Mouse (Mus musculus) midbrain, embryonic 10.5 days (tissue): ENCODE data around the gene Naa38. TPM values are rescaled to one million over a fixed set of nuclear protein-coding genes. Genes with fewer than 3 reads are reported as not detected.

Experiments used
- DNase-seq: peaks from one replicate; pipeline ENCODE4 v3.0.0-alpha.2; 2017; ENCODE audit warnings: low spot score
- H3K27ac ChIP-seq: fragments of 300-500 bp; sonication (generic); replicated peaks from 2 replicates; pipeline ENCODE4 v1.5.1; 2016; ENCODE audit warnings: mild to moderate bottlenecking
- H3K27me3 ChIP-seq: fragments of 300-500 bp; sonication (generic); 2 replicates; pipeline ENCODE4 v1.6.1; 2016; ENCODE audit warnings: low read depth, mild to moderate bottlenecking; ENCODE audit not compliant: poor library complexity, severe bottlenecking
- H3K36me3 ChIP-seq: fragments of 300-500 bp; sonication (generic); 2 replicates; pipeline ENCODE4 v1.6.1; 2016; ENCODE audit warnings: mild to moderate bottlenecking, moderate library complexity
- H3K4me1 ChIP-seq: fragments of 300-500 bp; sonication (generic); 2 replicates; pipeline ENCODE4 v1.6.1; 2016
- H3K4me3 ChIP-seq: fragments of 300-500 bp; sonication (generic); 2 replicates; pipeline ENCODE4 v1.5.1; 2016; ENCODE audit warnings: mild to moderate bottlenecking, moderate library complexity
- H3K9me3 ChIP-seq: fragments of 300-500 bp; sonication (generic); replicated peaks from 2 replicates; pipeline ENCODE4 v1.6.1; 2016; ENCODE audit warnings: mild to moderate bottlenecking
- whole genome bisulfite sequencing: fragments of 180-500 bp; shearing (Covaris S2); methylation state at CpG from one replicate; pipeline ENCODE4 v1.1.7; 2016; 5-methylcytosine and 5-hydroxymethylcytosine counted together
- polyA plus RNA-seq: library from polyadenylated mRNA; unstranded; fragments of >200 nt; fragmentation: Nextera tagmentation; extraction: Ambion mirVana; gene quantifications from 2 replicates; pipeline ENCODE4 v1.2.1, GENCODE M21; 2016

Naa38 gene
- polyA plus RNA-seq, 1 experiment from 2014 or later, result 146 TPM

DNA sequence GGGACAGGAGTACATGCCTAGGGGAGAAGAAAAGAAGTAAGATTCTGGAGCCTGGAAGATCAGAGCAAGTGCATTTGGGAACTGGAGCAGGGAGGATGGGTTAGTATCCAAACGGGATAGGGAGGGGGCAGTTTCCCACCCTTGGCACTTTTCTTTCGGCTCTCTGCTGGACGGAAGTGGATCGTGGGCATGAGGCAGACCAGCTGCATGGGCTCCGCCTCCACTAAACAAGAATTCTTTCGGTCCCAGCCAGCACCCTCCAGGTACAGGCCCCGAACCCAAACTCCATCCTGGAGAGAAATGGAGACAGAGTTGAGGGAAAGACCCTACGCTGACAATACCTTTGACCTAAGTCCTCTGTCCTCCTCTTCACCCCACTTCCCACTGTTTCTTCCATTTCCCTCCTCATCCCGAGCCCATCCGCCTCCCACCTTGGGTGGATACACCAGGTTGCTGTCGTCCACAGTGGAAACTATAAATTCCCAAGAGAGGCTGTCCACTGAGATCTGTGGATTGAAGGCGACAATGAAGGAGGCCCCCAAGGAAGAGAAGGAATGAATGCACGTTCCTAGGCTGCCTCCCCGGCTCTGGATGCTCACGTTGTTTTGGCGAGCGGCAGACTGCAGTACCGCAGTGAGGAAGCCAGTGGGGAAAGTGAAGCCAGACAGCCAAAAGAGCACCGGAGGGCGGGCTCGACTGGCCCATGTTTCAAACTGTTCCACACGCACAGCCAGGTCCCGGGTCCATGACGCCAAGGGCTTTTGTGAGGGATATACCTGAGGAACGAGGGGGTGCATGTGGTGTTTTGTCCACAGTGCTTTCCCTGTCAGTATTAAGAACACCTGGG is 26.1 kb downstream of the Naa38 start:
- Histone ChIP-seq H3K36me3 (no peaks in the 10 kb centered on the region), H3K27ac (peak overlapping the region; percentile 15; the same call in 1 of the 2 replicates), H3K4me1 (peaks cover 56% of the 10 kb centered on the region), H3K9me3 (no peaks in the 10 kb centered on the region), H3K4me3 (peak overlapping the region; percentile 93), H3K27me3 (peaks cover 47% of the 10 kb centered on the region)
- WGBS, result 11% methylated on average over 25 of the region's 25 CpGs
- no peak for DNase-seq

- 89% methylated on average over 10 of the region's 10 CpGs for WGBS
- H3K9me3 ChIP-seq, result no peaks in the 10 kb centered on the region
- H3K36me3 ChIP-seq, result no peaks in the 10 kb centered on the region
- no peak for DNase-seq
- peaks cover 41% of the 10 kb centered on the region for H3K4me1 ChIP-seq
- H3K27me3 ChIP-seq, result peaks cover 47% of the 10 kb centered on the region
- H3K4me3 ChIP-seq, result no peak overlapping the region
- H3K27ac ChIP-seq, result no peak overlapping the region
Observed at GRCm38 (mm10) chr11:69422842-69423241, 27.6 kb downstream of the Naa38 start.

GRCm38 (mm10) chr11:69423885-69424284 is 28.6 kb downstream of the Naa38 start:
- H3K4me3 ChIP-seq, result no peak overlapping the region
- H3K9me3 ChIP-seq, result no peaks in the 10 kb centered on the region
- WGBS, result 79% methylated on average over 6 of the region's 6 CpGs
- H3K36me3 ChIP-seq, result no peaks in the 10 kb centered on the region
- no peak for DNase-seq
- peaks cover 47% of the 10 kb centered on the region for H3K27me3 ChIP-seq
- no peak overlapping the region for H3K27ac ChIP-seq
- H3K4me1 ChIP-seq, result peaks cover 35% of the 10 kb centered on the region

GRCm38 (mm10) chr11:69426246-69426645 is 31.0 kb downstream of the Naa38 start:
- no peak for DNase-seq
- Histone ChIP-seq H3K27me3 (peaks cover 33% of the 10 kb centered on the region), H3K4me3 (no peak overlapping the region), H3K27ac (no peak overlapping the region), H3K36me3 (no peaks in the 10 kb centered on the region), H3K9me3 (no peaks in the 10 kb centered on the region), H3K4me1 (peaks cover 12% of the 10 kb centered on the region)
- WGBS, result 80% methylated on average over 2 of the region's 2 CpGs

GRCm38 (mm10) chr11:69428751-69429150 is 33.5 kb downstream of the Naa38 start:
- Histone ChIP-seq H3K27ac (no peak overlapping the region), H3K4me1 (peaks cover 9% of the 10 kb centered on the region), H3K4me3 (no peak overlapping the region), H3K9me3 (no peaks in the 10 kb centered on the region), H3K36me3 (no peaks in the 10 kb centered on the region), H3K27me3 (peaks cover 9% of the 10 kb centered on the region; the same call in 1 of the 2 replicates)
- 24% methylated on average over 4 of the region's 4 CpGs for WGBS
- no peak for DNase-seq

DNA sequence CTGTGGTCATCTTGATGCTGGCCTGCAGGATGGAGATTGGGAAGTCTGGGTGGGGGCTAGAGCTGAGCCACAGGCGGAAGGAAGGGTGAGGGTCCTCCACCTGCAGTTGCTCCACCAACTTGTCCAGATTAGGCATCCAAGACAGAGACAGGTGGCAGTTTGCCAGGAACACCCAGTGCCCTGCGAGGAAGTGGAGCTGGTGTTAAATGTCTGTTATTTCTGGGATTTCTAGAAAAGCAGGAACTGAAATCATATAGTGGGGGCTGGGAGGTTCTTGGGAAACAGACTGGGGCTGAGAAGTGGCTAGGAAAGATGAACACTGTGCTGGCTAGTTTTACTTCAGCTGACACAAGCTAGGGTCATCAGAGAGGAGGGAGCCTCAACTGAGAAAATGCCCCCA is 34.0 kb downstream of the Naa38 start:
- H3K9me3 ChIP-seq, result no peaks in the 10 kb centered on the region
- no peaks in the 10 kb centered on the region for H3K36me3 ChIP-seq
- H3K27ac ChIP-seq, result no peak overlapping the region
- H3K27me3 ChIP-seq, result peaks cover 3% of the 10 kb centered on the region; the same call in 1 of the 2 replicates
- DNase-seq, result no peak
- H3K4me3 ChIP-seq, result no peak overlapping the region
- whole genome bisulfite sequencing, result 78% methylated on average over 2 of the region's 2 CpGs
- peaks cover 9% of the 10 kb centered on the region for H3K4me1 ChIP-seq

DNA sequence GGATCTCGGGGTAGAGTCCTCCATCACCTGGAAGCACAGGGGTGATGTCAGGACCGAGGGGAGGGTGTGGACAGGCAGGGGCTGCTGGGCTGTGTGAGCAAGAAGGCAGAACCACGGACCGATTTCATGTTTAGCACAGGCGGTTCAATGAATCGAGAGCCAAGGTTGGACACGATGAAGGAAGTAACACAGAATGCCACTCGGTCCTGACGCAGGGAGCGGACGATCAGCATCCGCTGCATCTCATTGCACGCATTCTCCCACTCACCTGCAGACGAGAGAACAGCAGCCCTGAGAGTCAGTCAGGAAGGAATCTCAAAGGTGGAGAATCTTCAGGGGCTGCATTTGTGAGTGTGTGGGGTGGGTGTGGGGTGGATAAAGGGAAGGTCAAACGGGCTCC is 35.3 kb downstream of the Naa38 start:
- Histone ChIP-seq H3K27ac (no peak overlapping the region), H3K4me3 (no peak overlapping the region), H3K4me1 (peaks cover 9% of the 10 kb centered on the region), H3K9me3 (no peaks in the 10 kb centered on the region), H3K36me3 (no peaks in the 10 kb centered on the region), H3K27me3 (0 out of 2 replicates have a peak, but pooled peaks cover 3% of the 10 kb centered on the region)
- WGBS, result 86% methylated on average over 15 of the region's 15 CpGs
- no peak for DNase-seq

DNA sequence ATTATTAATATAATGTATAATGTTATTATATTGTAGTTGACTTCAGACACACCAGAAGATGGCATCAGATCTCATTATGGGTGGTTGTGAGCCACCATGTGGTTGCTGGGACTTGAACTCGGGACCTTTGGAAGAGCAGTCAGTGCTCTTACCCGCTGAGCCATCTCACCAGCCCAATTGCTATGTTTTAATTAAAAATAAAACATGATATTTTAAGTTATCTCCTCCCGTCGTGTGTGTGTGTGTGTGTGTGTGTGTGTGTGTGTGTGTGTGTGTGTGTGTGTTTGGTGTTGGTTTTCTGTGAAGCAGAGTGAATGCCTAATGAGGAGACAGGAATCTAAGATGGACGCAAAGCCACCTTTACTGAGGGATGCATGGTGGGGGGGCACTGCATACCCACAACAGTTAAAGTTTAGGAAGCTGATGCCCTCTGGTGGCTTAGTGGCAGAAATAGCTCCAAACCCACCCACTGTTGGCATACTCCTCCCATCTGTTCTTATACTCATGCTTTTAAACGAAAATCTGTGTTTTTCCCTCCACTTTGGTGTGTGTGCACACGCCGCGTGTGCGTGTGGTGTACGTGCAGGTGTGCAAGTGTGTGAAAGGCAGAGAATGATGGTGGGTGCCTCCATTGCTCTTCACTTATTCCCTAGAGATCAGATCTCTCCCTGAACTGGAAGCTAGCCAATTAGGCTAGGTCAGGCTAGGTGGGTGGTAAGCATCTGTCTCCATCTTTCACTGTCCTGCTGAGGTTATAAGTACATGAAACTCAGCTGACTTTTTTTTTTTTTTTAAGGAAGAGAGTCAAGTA is 36.7 kb downstream of the Naa38 start:
- Histone ChIP-seq H3K9me3 (no peaks in the 10 kb centered on the region), H3K27me3 (no peaks in the 10 kb centered on the region), H3K27ac (no peak overlapping the region), H3K4me1 (peaks cover 9% of the 10 kb centered on the region), H3K4me3 (no peak overlapping the region), H3K36me3 (no peaks in the 10 kb centered on the region)
- WGBS, result 39% methylated on average over 11 of the region's 11 CpGs
- peak; percentile 63 for DNase-seq

DNA sequence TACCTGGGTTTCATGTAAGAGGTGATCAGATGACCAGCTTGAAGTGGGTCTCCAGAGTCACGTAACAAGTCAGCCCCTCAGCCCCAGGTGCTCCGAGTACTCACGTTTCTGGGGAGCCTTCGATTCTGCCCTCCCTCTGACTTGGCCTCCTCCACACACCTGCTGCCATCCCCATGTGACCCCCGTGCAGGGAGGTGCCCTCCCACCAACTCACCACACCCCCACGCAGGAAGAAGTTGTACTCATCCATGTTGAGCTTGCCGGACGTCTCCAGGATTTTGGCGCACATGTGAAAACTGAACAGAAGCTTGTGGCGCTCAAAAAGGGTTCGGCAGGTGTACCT is 37.3 kb downstream of the Naa38 start:
- no peak overlapping the region for H3K4me3 ChIP-seq
- no peaks in the 10 kb centered on the region for H3K27me3 ChIP-seq
- H3K9me3 ChIP-seq, result no peaks in the 10 kb centered on the region
- DNase-seq, result no peak
- no peaks in the 10 kb centered on the region for H3K36me3 ChIP-seq
- WGBS, result 77% methylated on average over 11 of the region's 11 CpGs
- peaks cover 15% of the 10 kb centered on the region for H3K4me1 ChIP-seq
- H3K27ac ChIP-seq, result no peak overlapping the region

GRCm38 (mm10) chr11:69433189-69433588 is 37.9 kb downstream of the Naa38 start:
- DNase-seq, result no peak
- WGBS, result 73% methylated on average over 6 of the region's 6 CpGs
- H3K27me3 ChIP-seq, result no peaks in the 10 kb centered on the region
- H3K4me3 ChIP-seq, result no peak overlapping the region
- peak overlapping the region; percentile 2; the same call in 1 of the 2 replicates for H3K27ac ChIP-seq
- H3K4me1 ChIP-seq, result peaks cover 15% of the 10 kb centered on the region
- H3K36me3 ChIP-seq, result no peaks in the 10 kb centered on the region
- H3K9me3 ChIP-seq, result no peaks in the 10 kb centered on the region

GRCm38 (mm10) chr11:69437291-69437690 is 42.0 kb downstream of the Naa38 start:
- Histone ChIP-seq H3K9me3 (no peaks in the 10 kb centered on the region), H3K4me3 (no peak overlapping the region), H3K27me3 (no peaks in the 10 kb centered on the region), H3K27ac (no peak overlapping the region), H3K4me1 (0 out of 2 replicates have a peak, but pooled peaks cover 7% of the 10 kb centered on the region), H3K36me3 (no peaks in the 10 kb centered on the region)
- WGBS, result 44% methylated on average over 3 of the region's 3 CpGs
- no peak for DNase-seq

- no peak overlapping the region for H3K27ac ChIP-seq
- peaks cover 9% of the 10 kb centered on the region for H3K4me1 ChIP-seq
- no peaks in the 10 kb centered on the region for H3K27me3 ChIP-seq
- no peaks in the 10 kb centered on the region for H3K9me3 ChIP-seq
- DNase-seq, result no peak
- 64% methylated on average over 5 of the region's 5 CpGs for WGBS
- H3K36me3 ChIP-seq, result no peaks in the 10 kb centered on the region
- no peak overlapping the region for H3K4me3 ChIP-seq
Observed at GRCm38 (mm10) chr11:69443328-69443727, 48.0 kb downstream of the Naa38 start.
